Mouse (Mus musculus): ENCODE results near the gene Aldh1l1. TPM values are rescaled to one million over a fixed set of nuclear protein-coding genes. Genes with fewer than 3 reads are reported as not detected.

Gene Aldh1l1
- total and polyA plus RNA-seq, 3 experiments: 0.11 to 0.13 TPM; not detected in 1

DNA sequence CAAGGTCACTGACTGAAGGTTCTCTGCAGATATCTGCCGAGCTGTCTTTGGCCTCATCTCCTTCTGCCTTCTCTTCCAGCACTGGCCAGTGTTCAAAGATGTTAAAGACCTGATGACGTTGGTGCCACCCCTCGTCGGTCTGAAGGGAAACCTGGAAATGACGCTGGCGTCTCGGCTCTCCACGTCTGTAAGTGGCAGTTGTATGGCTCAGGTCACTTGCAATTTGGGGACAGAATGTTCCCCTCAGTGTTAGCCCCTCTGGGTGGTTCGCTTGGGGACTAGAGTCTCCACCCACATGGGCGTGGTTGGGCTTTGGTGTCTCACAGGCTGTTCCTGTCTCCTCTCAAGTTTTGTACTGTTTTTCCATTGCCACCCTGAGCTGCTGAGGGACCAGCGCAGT, 138.5 kb downstream of the Aldh1l1 start:
- in situ Hi-C loops (cut with MboI; ENCODE audit: low pct_ligation_motif_present, low pct_unique_long_range_greater_than_20kb, low sequenced_read_pairs) (no loop called here), dilution Hi-C loops (cut with MboI; ENCODE audit: extremely low pct_ligation_motif_present, extremely low pct_unique_long_range_greater_than_20kb, low sequenced_read_pairs) (no loop called here)
- H3K27ac ChIP-seq (ENCODE audit: insufficient read depth, low read depth): no peak overlapping the region
- no peaks in the 10 kb centered on the region for H3K9me3 ChIP-seq (replicated peaks; ENCODE audit: low read length)
- H3K4me3 ChIP-seq (replicated peaks in 1 of 3; ENCODE audit: low read depth in 2 of 3, low read length in 2 of 3, poor library complexity in 1 of 3): no peak overlapping the region
- no peak for TF ChIP-seq USF1 (IDR thresholded peaks at IDR 0.05; ENCODE audit: low read depth, low read length)
- TF ChIP-seq TCF12 (IDR thresholded peaks at IDR 0.05; ENCODE audit: low read depth, low read length): no peak
- no peak for TF ChIP-seq IRF4 (IDR thresholded peaks at IDR 0.05; ENCODE audit: low read depth, low read length)
- no peak for TF ChIP-seq CTCF (conservative IDR thresholded peaks at IDR 0.05 in 1 of 2, IDR thresholded peaks at IDR 0.05 in 1 of 2; ENCODE audit: low read depth in 2 of 2, low read length in 2 of 2)
- no peak for TF ChIP-seq JUN (IDR thresholded peaks at IDR 0.05; ENCODE audit: insufficient read depth, low read depth, low read length)
- no peak for TF ChIP-seq MXI1 (IDR thresholded peaks at IDR 0.05; ENCODE audit: low read depth, low read length)
- TF ChIP-seq ZKSCAN1 (IDR thresholded peaks at IDR 0.05; ENCODE audit: borderline replicate concordance, low read depth, low read length): no peak
- TF ChIP-seq CHD2 (IDR thresholded peaks at IDR 0.05; ENCODE audit: low read length): no peak
- TF ChIP-seq POLR2AphosphoS2 (IDR thresholded peaks at IDR 0.05; ENCODE audit: low read depth, low read length): no peak
- no peak for TF ChIP-seq RAD21 (IDR thresholded peaks at IDR 0.05; ENCODE audit: low read depth, low read length)
- no peak for TF ChIP-seq TBP (conservative IDR thresholded peaks at IDR 0.05; ENCODE audit: low read depth, low read length)
- no peak for TF ChIP-seq RCOR1 (conservative IDR thresholded peaks at IDR 0.05; ENCODE audit: low read depth, low read length)
- TF ChIP-seq UBTF (IDR thresholded peaks at IDR 0.05; ENCODE audit: low read depth, low read length): no peak
- no peak for TF ChIP-seq ZMIZ1 (IDR thresholded peaks at IDR 0.05; ENCODE audit: low read depth, low read length)
- no peak for TF ChIP-seq NELFE (IDR thresholded peaks at IDR 0.05; ENCODE audit: low read depth, low read length)
- TF ChIP-seq KAT2A (IDR thresholded peaks at IDR 0.05; ENCODE audit: insufficient replicate concordance, low read length): no peak
- no peak for TF ChIP-seq SMC3 (IDR thresholded peaks at IDR 0.05; ENCODE audit: low read depth, low read length)
- TF ChIP-seq POLR2A (IDR thresholded peaks at IDR 0.05; ENCODE audit: low read depth, low read length): no peak
- no peak for TF ChIP-seq MAZ (IDR thresholded peaks at IDR 0.05; ENCODE audit: low read depth, low read length)
- no peaks in the 10 kb centered on the region for H3K36me3 ChIP-seq (replicated peaks in 1 of 2; ENCODE audit: control insufficient read depth in 1 of 2, insufficient read depth in 1 of 2, low read length in 1 of 2)
- peaks cover 60% of the 10 kb centered on the region for H3K27me3 ChIP-seq (replicated peaks)
- no peak for DNase-seq (ENCODE audit: extremely low read depth)
- H3K79me2 ChIP-seq (replicated peaks; ENCODE audit: control insufficient read depth, extremely low read depth, insufficient read depth, poor library complexity, severe bottlenecking): no peaks in the 10 kb centered on the region
- H3K4me2 ChIP-seq (ENCODE audit: insufficient read depth, low read depth, poor library complexity, severe bottlenecking): no peak overlapping the region
- H3K4me1 ChIP-seq (ENCODE audit: control insufficient read depth in 1 of 2, insufficient read depth in 2 of 2): 0 out of 4 replicates have a peak, but pooled peaks cover 2 to 4% of the 10 kb centered on the region in 2 experiments
- no peak overlapping the region for H3K9ac ChIP-seq (ENCODE audit: insufficient read depth, low read depth)

DNA sequence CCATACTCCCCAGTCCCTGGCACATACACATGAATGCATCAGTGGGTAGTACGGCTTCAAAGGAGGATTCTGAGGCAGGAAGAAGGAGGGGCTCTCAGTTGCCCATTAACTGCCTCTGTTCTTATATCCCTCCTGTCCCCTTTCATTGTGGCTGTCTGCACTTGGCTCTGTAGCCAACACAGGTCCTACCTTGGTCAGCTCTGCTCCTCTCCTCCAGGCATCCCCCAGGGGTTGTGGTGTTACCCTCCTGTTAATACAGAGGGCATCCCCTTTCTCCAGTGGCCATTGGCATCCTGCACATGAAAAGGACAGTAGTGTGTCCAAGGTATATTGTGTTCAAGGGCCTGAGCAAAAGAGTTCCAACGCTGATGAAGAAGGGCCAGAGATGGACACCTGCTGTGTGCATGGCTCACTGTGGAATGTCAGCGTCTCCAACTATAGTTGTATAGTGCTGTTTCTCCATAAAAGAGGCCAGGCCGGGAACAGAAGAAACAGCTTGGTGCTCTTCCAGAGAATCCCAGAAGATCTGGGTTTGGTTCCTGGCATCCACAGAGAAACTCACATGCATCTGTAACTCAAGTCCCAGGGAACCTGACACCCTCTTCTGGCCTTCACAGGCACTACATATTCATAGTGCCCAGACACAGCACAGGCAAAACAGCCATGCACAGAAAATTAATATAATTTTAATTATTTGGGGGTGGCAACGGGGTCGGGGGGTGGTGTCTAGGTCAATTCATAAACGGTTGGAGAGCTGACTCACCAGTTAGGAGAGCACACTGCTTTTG, 139.2 kb downstream of the Aldh1l1 start:
- Histone ChIP-seq H3K27ac (ENCODE audit: insufficient read depth, low read depth) (no peak overlapping the region), H3K9ac (ENCODE audit: insufficient read depth, low read depth) (no peak overlapping the region), H3K27me3 (replicated peaks) (peaks cover 55% of the 10 kb centered on the region), H3K36me3 (replicated peaks in 1 of 2; ENCODE audit: control insufficient read depth in 1 of 2, insufficient read depth in 1 of 2, low read length in 1 of 2) (no peaks in the 10 kb centered on the region), H3K4me3 (replicated peaks in 1 of 3; ENCODE audit: low read depth in 2 of 3, low read length in 2 of 3, poor library complexity in 1 of 3) (no peak overlapping the region), H3K9me3 (replicated peaks; ENCODE audit: low read length) (no peaks in the 10 kb centered on the region), H3K4me1 (ENCODE audit: control insufficient read depth in 1 of 2, insufficient read depth in 2 of 2) (peaks cover 0 to 4% of the 10 kb centered on the region in 2 experiments; a peak in 1 of 4 replicates), H3K4me2 (ENCODE audit: insufficient read depth, low read depth, poor library complexity, severe bottlenecking) (no peak overlapping the region), H3K79me2 (replicated peaks; ENCODE audit: control insufficient read depth, extremely low read depth, insufficient read depth, poor library complexity, severe bottlenecking) (no peaks in the 10 kb centered on the region)
- TF ChIP-seq CTCF (conservative IDR thresholded peaks at IDR 0.05 in 1 of 2, IDR thresholded peaks at IDR 0.05 in 1 of 2; ENCODE audit: low read depth in 2 of 2, low read length in 2 of 2): peak in 1 of 2 experiments; percentile 11; a peak in 1 of 4 replicates
- no peak for TF ChIP-seq ZMIZ1 (IDR thresholded peaks at IDR 0.05; ENCODE audit: low read depth, low read length)
- no peak for DNase-seq (ENCODE audit: extremely low read depth)
- dilution Hi-C loops (cut with MboI; ENCODE audit: extremely low pct_ligation_motif_present, extremely low pct_unique_long_range_greater_than_20kb, low sequenced_read_pairs) (no loop called here), in situ Hi-C loops (cut with MboI; ENCODE audit: low pct_ligation_motif_present, low pct_unique_long_range_greater_than_20kb, low sequenced_read_pairs) (no loop called here)

All from CH12.LX (cell line).